In genomic region chr11:49543149-49543548, GRCm38 (mm10) we compare ENCODE assay signal across 24 mouse cellular contexts. TPM values are rescaled to one million over a fixed set of nuclear protein-coding genes. Genes with fewer than 3 reads are reported as not detected.
"Had no signal": no experiment of that assay in that cellular context is flagged by ENCODE, and none has a peak within 500 bp of the region (broad histone marks: within the 10 kb centered on the region; RNA-seq: fewer than 3 reads in every experiment).

Olfr1381 (plus strand) TSS chr11:49543449.

RNA-seq across cellular contexts. Expression of gene Olfr1381, which starts in this region (rescaled TPM):
- polyA plus RNA-seq: heart, embryonic 11.5 days; heart, embryonic 12.5 days; heart, embryonic 13.5 days; heart, embryonic 14.5 days; heart, embryonic 15.5 days; heart, embryonic 16.5 days; heart, postnatal 0 days; hindbrain, embryonic 10.5 days; hindbrain, embryonic 12.5 days; hindbrain, embryonic 13.5 days; hindbrain, embryonic 14.5 days; hindbrain, embryonic 15.5 days; hindbrain, embryonic 16.5 days; hindbrain, postnatal 0 days; inflammation-experienced regulatory T-cells, adult 6 months; intestine, embryonic 14.5 days; intestine, embryonic 15.5 days; intestine, embryonic 16.5 days; intestine, postnatal 0 days; kidney, adult 2 months; kidney, embryonic 14.5 days; kidney, embryonic 16.5 days; kidney, postnatal 0 days; large intestine, adult 2 months had no signal
